Mouse (Mus musculus): ENCODE measurements around the gene Smarca2. TPM values are rescaled to one million over a fixed set of nuclear protein-coding genes. Genes with fewer than 3 reads are reported as not detected.

The Smarca2 gene
- polyA plus RNA-seq, 1 experiment = 2.1 TPM

DNA sequence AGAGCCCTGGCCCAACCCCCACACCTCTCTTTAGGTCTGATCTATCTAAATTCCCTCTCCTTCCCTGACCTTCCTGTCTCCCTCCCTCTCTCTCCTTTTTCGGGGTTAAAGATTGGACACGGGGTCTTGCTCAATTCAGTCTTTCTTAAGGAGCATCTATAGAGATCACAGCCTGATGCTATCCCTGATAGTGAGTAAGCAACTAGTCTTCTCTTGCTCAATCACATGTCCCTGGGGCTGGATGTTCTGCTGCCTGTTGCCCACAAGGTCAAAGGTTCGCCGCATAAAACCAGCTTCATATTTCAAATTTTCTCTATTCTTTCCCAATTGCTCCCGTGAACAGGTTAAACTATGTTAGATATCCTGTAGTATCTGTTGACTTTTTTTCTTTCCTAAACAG, 25.2 kb upstream of the Smarca2 start:
- Histone ChIP-seq H3K36me3 (ENCODE audit: control insufficient read depth, insufficient read depth) (no peaks in the 10 kb centered on the region), H3K79me3 (ENCODE audit: low read depth) (no peaks in the 10 kb centered on the region), H3ac (ENCODE audit: control insufficient read depth, insufficient read length, low read depth) (no peak overlapping the region), H3K27me3 (ENCODE audit: control insufficient read depth, insufficient read depth, insufficient read length) (no peaks in the 10 kb centered on the region), H3K79me2 (ENCODE audit: control insufficient read depth, insufficient read depth) (no peaks in the 10 kb centered on the region), H3K4me3 (ENCODE audit: insufficient read depth, poor library complexity, severe bottlenecking) (no peak overlapping the region)
- TF ChIP-seq USF1 (IDR thresholded peaks at IDR 0.05; ENCODE audit: low read depth) (no peak), CTCF (IDR thresholded peaks at IDR 0.05; ENCODE audit: control insufficient read depth, insufficient read depth, insufficient read length) (no peak), FOSL1 (IDR thresholded peaks at IDR 0.05; ENCODE audit: insufficient read depth, low read length, poor library complexity, severe bottlenecking) (no peak), MYOD1 (IDR thresholded peaks at IDR 0.05; ENCODE audit: control insufficient read depth, insufficient read length, low read depth) (no peak), CEBPB (IDR thresholded peaks at IDR 0.05; ENCODE audit: low read depth) (no peak), MYOG (IDR thresholded peaks at IDR 0.05; ENCODE audit: control insufficient read depth, extremely low read depth, insufficient read length) (no peak), MAX (IDR thresholded peaks at IDR 0.05) (no peak)

DNA sequence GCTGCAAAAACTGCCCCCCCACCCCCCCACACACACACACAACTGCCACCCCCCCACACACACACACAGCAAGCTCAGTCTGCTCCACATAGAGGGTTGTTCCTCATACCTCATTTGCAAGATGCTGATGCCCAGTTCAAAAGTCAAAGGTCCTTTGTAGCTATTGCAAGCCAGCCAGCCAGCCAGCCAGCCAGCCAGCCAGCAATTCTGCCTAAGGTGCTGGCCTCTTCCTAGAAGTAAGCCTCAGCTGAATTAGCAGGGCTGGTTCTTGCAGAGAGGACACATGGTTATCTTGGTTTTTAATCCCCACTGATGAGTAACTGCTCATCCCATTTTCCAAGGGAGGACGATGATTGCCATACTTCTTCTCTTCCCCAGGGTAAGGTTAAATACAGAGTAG, 24.8 kb upstream of the Smarca2 start:
- Histone ChIP-seq H3K36me3 (ENCODE audit: control insufficient read depth, insufficient read depth) (no peaks in the 10 kb centered on the region), H3K27me3 (ENCODE audit: control insufficient read depth, insufficient read depth, insufficient read length) (no peaks in the 10 kb centered on the region), H3K79me3 (ENCODE audit: low read depth) (no peaks in the 10 kb centered on the region), H3K4me3 (ENCODE audit: insufficient read depth, poor library complexity, severe bottlenecking) (no peak overlapping the region), H3ac (ENCODE audit: control insufficient read depth, insufficient read length, low read depth) (no peak overlapping the region), H3K79me2 (ENCODE audit: control insufficient read depth, insufficient read depth) (no peaks in the 10 kb centered on the region)
- no peak for TF ChIP-seq MAX (IDR thresholded peaks at IDR 0.05)
- TF ChIP-seq CEBPB (IDR thresholded peaks at IDR 0.05; ENCODE audit: low read depth) = no peak
- TF ChIP-seq CTCF (IDR thresholded peaks at IDR 0.05; ENCODE audit: control insufficient read depth, insufficient read depth, insufficient read length) = no peak
- TF ChIP-seq FOSL1 (IDR thresholded peaks at IDR 0.05; ENCODE audit: insufficient read depth, low read length, poor library complexity, severe bottlenecking) = no peak
- no peak for TF ChIP-seq USF1 (IDR thresholded peaks at IDR 0.05; ENCODE audit: low read depth)
- TF ChIP-seq MYOD1 (IDR thresholded peaks at IDR 0.05; ENCODE audit: control insufficient read depth, insufficient read length, low read depth) = no peak
- TF ChIP-seq MYOG (IDR thresholded peaks at IDR 0.05; ENCODE audit: control insufficient read depth, extremely low read depth, insufficient read length) = no peak

DNA sequence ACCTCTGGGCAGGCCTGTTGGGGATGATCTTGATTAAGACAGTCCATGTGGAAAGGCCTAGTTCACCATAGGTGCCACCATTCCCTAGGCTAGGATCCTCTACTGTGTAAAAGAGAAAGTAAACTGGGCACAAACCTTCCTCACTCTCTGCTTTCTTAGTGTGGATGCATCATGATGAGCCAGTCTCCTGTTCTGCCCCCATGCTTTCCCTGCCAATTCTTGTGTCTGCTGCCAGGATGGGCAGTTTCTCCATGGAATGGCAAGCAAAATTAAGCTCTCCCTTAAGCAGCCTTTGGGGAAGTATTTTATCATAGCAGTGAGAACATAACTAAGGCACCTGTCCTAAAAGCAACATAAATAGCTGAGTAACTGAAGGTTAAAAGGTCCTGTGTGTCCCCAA, 10.2 kb upstream of the Smarca2 start:
- Histone ChIP-seq H3K4me3 (ENCODE audit: insufficient read depth, poor library complexity, severe bottlenecking) (no peak overlapping the region), H3K27me3 (ENCODE audit: control insufficient read depth, insufficient read depth, insufficient read length) (no peaks in the 10 kb centered on the region), H3ac (ENCODE audit: control insufficient read depth, insufficient read length, low read depth) (no peak overlapping the region), H3K79me3 (ENCODE audit: low read depth) (no peaks in the 10 kb centered on the region), H3K79me2 (ENCODE audit: control insufficient read depth, insufficient read depth) (no peaks in the 10 kb centered on the region), H3K36me3 (ENCODE audit: control insufficient read depth, insufficient read depth) (no peaks in the 10 kb centered on the region)
- TF ChIP-seq USF1 (IDR thresholded peaks at IDR 0.05; ENCODE audit: low read depth) (no peak), MAX (IDR thresholded peaks at IDR 0.05) (no peak), CEBPB (IDR thresholded peaks at IDR 0.05; ENCODE audit: low read depth) (no peak), MYOD1 (IDR thresholded peaks at IDR 0.05; ENCODE audit: control insufficient read depth, insufficient read length, low read depth) (no peak), FOSL1 (IDR thresholded peaks at IDR 0.05; ENCODE audit: insufficient read depth, low read length, poor library complexity, severe bottlenecking) (no peak), MYOG (IDR thresholded peaks at IDR 0.05; ENCODE audit: control insufficient read depth, extremely low read depth, insufficient read length) (no peak)

DNA sequence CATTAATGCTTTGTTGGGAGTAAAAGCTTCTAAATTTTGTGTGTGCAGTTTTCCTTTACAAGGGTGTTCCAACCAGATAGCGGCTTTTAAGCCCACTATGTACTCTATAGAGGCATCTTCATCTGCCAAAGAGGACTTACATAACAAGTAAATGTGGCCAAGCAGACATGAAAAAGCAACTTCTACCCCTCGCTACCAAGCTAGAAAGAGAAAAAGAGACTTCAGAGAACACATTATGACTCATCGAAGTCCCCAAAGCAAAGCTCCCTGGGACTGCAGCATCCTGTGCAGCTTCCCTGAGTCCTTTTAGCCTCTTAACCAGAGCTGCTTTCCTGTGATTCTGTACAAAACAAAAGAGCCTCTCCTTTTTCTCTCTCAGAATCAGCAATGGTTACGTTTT, 3.4 kb upstream of the Smarca2 start:
- H3K79me2 ChIP-seq (ENCODE audit: control insufficient read depth, insufficient read depth) = no peaks in the 10 kb centered on the region
- H3K79me3 ChIP-seq (ENCODE audit: low read depth) = no peaks in the 10 kb centered on the region
- TF ChIP-seq MYOD1 (IDR thresholded peaks at IDR 0.05; ENCODE audit: control insufficient read depth, insufficient read length, low read depth) = no peak
- no peak for TF ChIP-seq CEBPB (IDR thresholded peaks at IDR 0.05; ENCODE audit: low read depth)
- no peak for TF ChIP-seq USF1 (IDR thresholded peaks at IDR 0.05; ENCODE audit: low read depth)
- TF ChIP-seq CTCF (IDR thresholded peaks at IDR 0.05; ENCODE audit: control insufficient read depth, insufficient read depth, insufficient read length) = no peak
- TF ChIP-seq MYOG (IDR thresholded peaks at IDR 0.05; ENCODE audit: control insufficient read depth, extremely low read depth, insufficient read length) = no peak
- TF ChIP-seq FOSL1 (IDR thresholded peaks at IDR 0.05; ENCODE audit: insufficient read depth, low read length, poor library complexity, severe bottlenecking) = no peak
- TF ChIP-seq MAX (IDR thresholded peaks at IDR 0.05) = no peak

DNA sequence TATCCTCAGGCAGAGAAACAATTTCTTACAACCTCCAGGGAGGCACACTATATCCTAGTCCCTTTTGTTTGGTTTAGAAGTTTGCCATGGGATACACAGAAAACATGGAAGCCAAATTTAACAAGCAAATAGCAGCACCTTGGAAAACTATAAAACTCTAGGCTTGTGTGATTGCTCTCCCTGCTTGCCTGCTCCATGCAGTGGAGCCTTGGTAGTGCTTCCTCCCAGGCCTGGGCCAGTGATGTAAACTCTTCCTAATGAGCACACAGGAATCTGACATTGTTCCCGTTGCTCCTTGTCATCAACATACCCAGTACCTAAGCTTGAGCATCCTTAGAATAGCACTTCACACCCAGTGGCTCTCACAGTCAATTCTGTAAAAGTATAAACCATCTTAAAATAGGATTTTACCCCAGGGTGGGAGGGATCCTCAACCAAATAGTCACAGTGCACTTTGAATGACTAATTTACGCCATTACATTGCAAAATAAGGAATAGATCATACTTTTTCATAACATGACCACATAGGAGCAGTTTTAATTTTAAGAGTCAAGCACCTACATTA, 1.5 kb upstream of the Smarca2 start:
- peaks cover 26% of the 10 kb centered on the region for H3K27me3 ChIP-seq (ENCODE audit: control insufficient read depth, insufficient read depth, insufficient read length)
- TF ChIP-seq USF1 (IDR thresholded peaks at IDR 0.05; ENCODE audit: low read depth) (no peak), MYOD1 (IDR thresholded peaks at IDR 0.05; ENCODE audit: control insufficient read depth, insufficient read length, low read depth) (no peak), MYOG (IDR thresholded peaks at IDR 0.05; ENCODE audit: control insufficient read depth, extremely low read depth, insufficient read length) (no peak), FOSL1 (IDR thresholded peaks at IDR 0.05; ENCODE audit: insufficient read depth, low read length, poor library complexity, severe bottlenecking) (no peak)
- H3ac ChIP-seq (ENCODE audit: control insufficient read depth, insufficient read length, low read depth) = no peak overlapping the region
- no peaks in the 10 kb centered on the region for H3K79me3 ChIP-seq (ENCODE audit: low read depth)
- H3K36me3 ChIP-seq (ENCODE audit: control insufficient read depth, insufficient read depth) = no peaks in the 10 kb centered on the region
- H3K4me3 ChIP-seq (ENCODE audit: insufficient read depth, poor library complexity, severe bottlenecking) = no peak overlapping the region
- no peaks in the 10 kb centered on the region for H3K79me2 ChIP-seq (ENCODE audit: control insufficient read depth, insufficient read depth)

More for the DNA sequence above, 3.4 kb upstream of the Smarca2 start:
- Histone ChIP-seq H3ac (ENCODE audit: control insufficient read depth, insufficient read length, low read depth) (no peak overlapping the region), H3K36me3 (ENCODE audit: control insufficient read depth, insufficient read depth) (no peaks in the 10 kb centered on the region), H3K4me3 (ENCODE audit: insufficient read depth, poor library complexity, severe bottlenecking) (no peak overlapping the region), H3K27me3 (ENCODE audit: control insufficient read depth, insufficient read depth, insufficient read length) (peaks cover 8% of the 10 kb centered on the region)
